Mouse (Mus musculus) hindbrain, embryonic 13.5 days (tissue): Measurements from ENCODE around the gene Entpd3. TPM values are rescaled to one million over a fixed set of nuclear protein-coding genes. Genes with fewer than 3 reads are reported as not detected.
A peak's percentile ranks its signal among the peaks of the same experiment; 100 is the strongest.

Source experiments
- ATAC-seq: fragments of 200-750 bp; cut with Nextera tagmentation; 2 replicates; pipeline ENCODE4 v1.8.0; 2017; ENCODE audit warnings: moderate TSS enrichment; ENCODE audit not compliant: low FRiP score
- H3K27ac ChIP-seq: fragments of 300-500 bp; sonication (generic); 2 replicates; pipeline ENCODE4 v1.5.1; 2015; ENCODE audit warnings: inconsistent platforms, mild to moderate bottlenecking, moderate library complexity
- H3K27me3 ChIP-seq: fragments of 300-500 bp; sonication (generic); 2 replicates; pipeline ENCODE4 v1.6.1; 2015; ENCODE audit warnings: mild to moderate bottlenecking, inconsistent platforms
- H3K36me3 ChIP-seq: fragments of 300-500 bp; sonication (generic); 2 replicates; pipeline ENCODE4 v1.6.1; 2015; ENCODE audit warnings: mild to moderate bottlenecking, inconsistent platforms
- H3K4me1 ChIP-seq: fragments of 300-500 bp; sonication (generic); replicated peaks from 2 replicates; pipeline ENCODE4 v1.6.1; 2015; ENCODE audit warnings: inconsistent platforms
- H3K4me2 ChIP-seq: fragments of 300-500 bp; sonication (generic); 2 replicates; pipeline ENCODE4 v1.6.1; 2015; ENCODE audit warnings: inconsistent platforms, mild to moderate bottlenecking, moderate library complexity
- H3K4me3 ChIP-seq: fragments of 300-500 bp; sonication (generic); 2 replicates; pipeline ENCODE4 v1.5.1; 2015; ENCODE audit warnings: mild to moderate bottlenecking, inconsistent platforms
- H3K9ac ChIP-seq: fragments of 300-500 bp; sonication (generic); 2 replicates; pipeline ENCODE4 v1.6.1; 2015; ENCODE audit warnings: mild to moderate bottlenecking, inconsistent platforms
- H3K9me3 ChIP-seq: fragments of 300-500 bp; sonication (generic); 2 replicates; pipeline ENCODE4 v1.6.1; 2016; ENCODE audit warnings: inconsistent platforms
- WGBS: fragments of 180-500 bp; shearing (Covaris S2); methylation state at CpG from one replicate; pipeline ENCODE4 v1.1.7; 2015; 5-methylcytosine and 5-hydroxymethylcytosine counted together
- polyA plus RNA-seq: library from polyadenylated mRNA; unstranded; fragments of >200 nt; fragmentation: Nextera tagmentation; extraction: Ambion mirVana; gene quantifications from 2 replicates; pipeline ENCODE4 v1.2.1, GENCODE M21; 2015

Entpd3 gene
- polyA plus RNA-seq = 1.2 and 1.6 TPM in 2 replicates

- peaks cover 55% of the 10 kb centered on the region for H3K27me3 ChIP-seq
- peak within 1 kb of the TSS; percentile 48 for H3K4me3 ChIP-seq
- H3K36me3 ChIP-seq = no peaks in the 10 kb centered on the region
- no peak within 1 kb of the TSS; the same call in 1 of the 2 replicates for H3K27ac ChIP-seq
- H3K4me1 ChIP-seq = peaks cover 15% of the 10 kb centered on the region
- peak within 1 kb of the TSS; percentile 77 for H3K9ac ChIP-seq
- no peaks in the 10 kb centered on the region for H3K9me3 ChIP-seq
- ATAC-seq = no peak
- H3K4me2 ChIP-seq = peak within 1 kb of the TSS; percentile 79
- 2% methylated on average over 31 of the region's 31 CpGs for WGBS
These were observed at the start of gene Entpd3 for GRCm38 (mm10) chr9:120539662-120540251. Entpd3 (plus strand) TSS chr9:120539818.

- H3K27ac ChIP-seq = no peak overlapping the region
- 88% methylated on average over 3 of the region's 3 CpGs for WGBS
- H3K27me3 ChIP-seq = 0 out of 2 replicates have a peak, but pooled peaks cover 3% of the 10 kb centered on the region
- no peak for ATAC-seq
- peaks cover 22% of the 10 kb centered on the region for H3K36me3 ChIP-seq
- H3K4me3 ChIP-seq = peak overlapping the region; percentile 100
- H3K9me3 ChIP-seq = no peaks in the 10 kb centered on the region
- no peak overlapping the region for H3K9ac ChIP-seq
- H3K4me2 ChIP-seq = peak overlapping the region; percentile 89
- H3K4me1 ChIP-seq = peaks cover 25% of the 10 kb centered on the region
These were observed 48.1 kb upstream of the Entpd3 start for GRCm38 (mm10) chr9:120491509-120491908.

- ATAC-seq = peak; percentile 40
- Histone ChIP-seq H3K27me3 (0 out of 2 replicates have a peak, but pooled peaks cover 3% of the 10 kb centered on the region), H3K9ac (peak within 1 kb of the TSS; percentile 100), H3K9me3 (no peaks in the 10 kb centered on the region), H3K4me1 (peaks cover 28% of the 10 kb centered on the region), H3K4me3 (peak within 1 kb of the TSS; percentile 100), H3K27ac (peak within 1 kb of the TSS; percentile 95), H3K36me3 (peaks cover 22% of the 10 kb centered on the region), H3K4me2 (peak within 1 kb of the TSS; percentile 89)
- WGBS = 4% methylated on average over 18 of the region's 19 CpGs
These were observed 47.6 kb upstream of the Entpd3 start, which contains the start of gene Eif1b for GRCm38 (mm10) chr9:120492010-120492399. Eif1b (plus strand) TSS chr9:120492232.

GRCm38 (mm10) chr9:120492400-120493351 is 46.9 kb upstream of the Entpd3 start:
- under 1% methylated on average over 61 of the region's 97 CpGs for WGBS
- peaks cover 28% of the 10 kb centered on the region for H3K4me1 ChIP-seq
- H3K4me2 ChIP-seq = peak overlapping the region; percentile 89
- H3K9me3 ChIP-seq = no peaks in the 10 kb centered on the region
- peak overlapping the region; percentile 95 for H3K27ac ChIP-seq
- 0 out of 2 replicates have a peak, but pooled peaks cover 3% of the 10 kb centered on the region for H3K27me3 ChIP-seq
- H3K36me3 ChIP-seq = peaks cover 28% of the 10 kb centered on the region
- H3K4me3 ChIP-seq = peak overlapping the region; percentile 100
- peak; percentile 83 for ATAC-seq
- peak overlapping the region; percentile 100 for H3K9ac ChIP-seq

- H3K36me3 ChIP-seq = peaks cover 28% of the 10 kb centered on the region
- WGBS = 81% methylated on average over 12 of the region's 12 CpGs
- H3K4me3 ChIP-seq = peak overlapping the region; percentile 100
- peaks cover 28% of the 10 kb centered on the region for H3K4me1 ChIP-seq
- ATAC-seq = no peak
- peak overlapping the region; percentile 89 for H3K4me2 ChIP-seq
- H3K27ac ChIP-seq = no peak overlapping the region; the same call in 1 of the 2 replicates
- peak overlapping the region; percentile 100 for H3K9ac ChIP-seq
- no peaks in the 10 kb centered on the region for H3K27me3 ChIP-seq
- H3K9me3 ChIP-seq = no peaks in the 10 kb centered on the region
These were observed 45.8 kb upstream of the Entpd3 start for GRCm38 (mm10) chr9:120493781-120494180.

- 10% methylated on average over 3 of the region's 3 CpGs for WGBS
- Histone ChIP-seq H3K4me1 (peaks cover 31% of the 10 kb centered on the region), H3K4me3 (no peak overlapping the region), H3K9ac (no peak overlapping the region), H3K36me3 (peaks cover 28% of the 10 kb centered on the region), H3K9me3 (no peaks in the 10 kb centered on the region), H3K27me3 (no peaks in the 10 kb centered on the region), H3K27ac (no peak overlapping the region; the same call in 1 of the 2 replicates), H3K4me2 (no peak overlapping the region)
- no peak for ATAC-seq
These were observed 42.9 kb upstream of the Entpd3 start for GRCm38 (mm10) chr9:120496691-120497090.

- ATAC-seq = no peak
- Histone ChIP-seq H3K27ac (no peak overlapping the region), H3K36me3 (peaks cover 28% of the 10 kb centered on the region), H3K4me2 (no peak overlapping the region), H3K4me3 (no peak overlapping the region), H3K27me3 (no peaks in the 10 kb centered on the region), H3K9ac (no peak overlapping the region), H3K9me3 (no peaks in the 10 kb centered on the region), H3K4me1 (peaks cover 29% of the 10 kb centered on the region)
- WGBS = 90% methylated on average over 5 of the region's 5 CpGs
These were observed 41.6 kb upstream of the Entpd3 start for GRCm38 (mm10) chr9:120497983-120498382.

GRCm38 (mm10) chr9:120501191-120501902 is 38.3 kb upstream of the Entpd3 start:
- no peak overlapping the region for H3K4me2 ChIP-seq
- 43% methylated on average over 10 of the region's 10 CpGs for WGBS
- no peak overlapping the region for H3K4me3 ChIP-seq
- H3K27me3 ChIP-seq = no peaks in the 10 kb centered on the region
- no peak for ATAC-seq
- H3K9me3 ChIP-seq = no peaks in the 10 kb centered on the region
- H3K36me3 ChIP-seq = peaks cover 6% of the 10 kb centered on the region; the same call in 1 of the 2 replicates
- no peak overlapping the region for H3K27ac ChIP-seq
- no peak overlapping the region; the same call in 1 of the 2 replicates for H3K9ac ChIP-seq
- H3K4me1 ChIP-seq = peaks cover 6% of the 10 kb centered on the region

GRCm38 (mm10) chr9:120502013-120502412 is 37.6 kb upstream of the Entpd3 start:
- Histone ChIP-seq H3K4me3 (no peak overlapping the region), H3K9ac (no peak overlapping the region), H3K27ac (no peak overlapping the region), H3K4me1 (peaks cover 4% of the 10 kb centered on the region), H3K36me3 (peaks cover 6% of the 10 kb centered on the region; the same call in 1 of the 2 replicates), H3K9me3 (0 out of 2 replicates have a peak, but pooled peaks cover 4% of the 10 kb centered on the region), H3K4me2 (no peak overlapping the region), H3K27me3 (no peaks in the 10 kb centered on the region)
- WGBS = 9% methylated on average over 8 of the region's 8 CpGs
- ATAC-seq = 0 out of 2 replicates have a peak, but pooled peaks have one; percentile 17

- Histone ChIP-seq H3K4me1 (no peaks in the 10 kb centered on the region; the same call in 1 of the 2 replicates), H3K27me3 (no peaks in the 10 kb centered on the region), H3K36me3 (no peaks in the 10 kb centered on the region), H3K27ac (no peak overlapping the region), H3K4me2 (no peak overlapping the region), H3K9ac (no peak overlapping the region), H3K9me3 (0 out of 2 replicates have a peak, but pooled peaks cover 4% of the 10 kb centered on the region), H3K4me3 (no peak overlapping the region)
- no peak for ATAC-seq
- 79% methylated on average over 2 of the region's 2 CpGs for WGBS
These were observed 35.2 kb upstream of the Entpd3 start for GRCm38 (mm10) chr9:120504423-120504822.

GRCm38 (mm10) chr9:120511781-120512180 is 27.8 kb upstream of the Entpd3 start:
- no peak overlapping the region for H3K4me3 ChIP-seq
- 79% methylated on average over 3 of the region's 3 CpGs for WGBS
- ATAC-seq = no peak
- 0 out of 2 replicates have a peak, but pooled peaks cover 1% of the 10 kb centered on the region for H3K9me3 ChIP-seq
- H3K4me1 ChIP-seq = no peaks in the 10 kb centered on the region
- no peak overlapping the region for H3K27ac ChIP-seq
- H3K27me3 ChIP-seq = no peaks in the 10 kb centered on the region
- H3K4me2 ChIP-seq = no peak overlapping the region
- no peaks in the 10 kb centered on the region for H3K36me3 ChIP-seq
- H3K9ac ChIP-seq = no peak overlapping the region
